Comparison of ENCODE assay signal across 8 mouse cellular contexts in the genomic region with DNA sequence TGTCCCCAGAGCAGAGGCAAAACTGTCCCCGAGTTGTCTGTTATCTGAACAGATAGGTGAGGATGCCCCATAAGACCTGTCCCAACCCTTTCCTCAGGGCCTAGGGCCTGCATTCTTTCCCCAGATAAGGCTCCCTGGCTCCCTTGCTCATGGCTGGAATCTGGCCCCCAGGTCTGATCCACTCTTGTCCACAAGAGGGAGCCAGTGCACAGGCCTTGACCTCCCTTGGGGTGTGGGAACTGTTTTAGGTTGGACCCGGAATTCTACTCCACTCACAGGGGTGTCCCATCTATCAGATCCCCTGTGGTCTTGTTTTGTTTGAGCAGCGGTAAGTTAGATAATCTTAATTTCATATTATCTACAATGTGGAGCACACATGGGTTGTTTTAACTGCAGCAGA. TPM values are rescaled to one million over a fixed set of nuclear protein-coding genes. Genes with fewer than 3 reads are reported as not detected.
A peak's percentile ranks its signal among the peaks of the same experiment; 100 is the strongest.
DNase-seq lines count a peak whose midpoint lies in the region; ATAC-seq and TF ChIP-seq lines count a peak whose summit lies in the region.

No protein-coding gene starts in this region.

- peaks cover 21% of the 10 kb centered on the region for H3K4me1 ChIP-seq in kidney, embryonic 16.5 days (ENCODE audit: insufficient read depth, low read length)
- 0 out of 2 replicates have a peak, but pooled peaks cover 5% of the 10 kb centered on the region for H3K4me1 ChIP-seq in intestine, embryonic 16.5 days (ENCODE audit: control insufficient read depth, insufficient read depth, low read length)
- H3K4me1 ChIP-seq in limb, embryonic 10.5 days: peaks cover 22% of the 10 kb centered on the region
- peaks cover 22% of the 10 kb centered on the region for H3K4me1 ChIP-seq in midbrain, embryonic 15.5 days
- H3K4me1 ChIP-seq in spleen, adult 2 months (ENCODE audit: control insufficient read depth, insufficient read depth, insufficient read length): no peaks in the 10 kb centered on the region

- DNase-seq in kidney, adult 18-20 months: peak; percentile 77
- DNase-seq in gastrocnemius, postnatal 10 days: peak; percentile 78
- DNase-seq in limb, embryonic 10.5 days (ENCODE audit: low spot score): peak; percentile 86
- DNase-seq in spleen, adult 2 months (ENCODE audit: low read depth in 1 of 2, low spot score in 2 of 2): peak in 1 of 2 experiments; percentile 47

- H3K9ac ChIP-seq in kidney, embryonic 16.5 days (replicated peaks; ENCODE audit: low read length): no peak overlapping the region
- no peak overlapping the region for H3K9ac ChIP-seq in intestine, embryonic 16.5 days (ENCODE audit: low read depth, low read length)
- no peak overlapping the region for H3K9ac ChIP-seq in midbrain, embryonic 15.5 days

- no peak overlapping the region for H3K4me2 ChIP-seq in kidney, embryonic 16.5 days (replicated peaks; ENCODE audit: low read depth, low read length)
- H3K4me2 ChIP-seq in intestine, embryonic 16.5 days (ENCODE audit: low read depth, low read length): no peak overlapping the region
- H3K4me2 ChIP-seq in midbrain, embryonic 15.5 days: no peak overlapping the region

- peak; percentile 71; the same call in 1 of the 2 replicates for TF ChIP-seq CTCF in spleen, adult 2 months (IDR thresholded peaks at IDR 0.05; ENCODE audit: extremely low read depth, insufficient read depth, insufficient read length, insufficient replicate concordance)

- TF ChIP-seq POLR2A in spleen, adult 2 months (IDR thresholded peaks at IDR 0.05; ENCODE audit: low read depth, low read length): no peak

- 23% methylated on average over 3 of the region's 3 CpGs for WGBS in kidney, embryonic 16.5 days
- whole genome bisulfite sequencing in intestine, embryonic 16.5 days: 15% methylated on average over 3 of the region's 3 CpGs
- WGBS in limb, embryonic 10.5 days: 15% methylated on average over 3 of the region's 3 CpGs
- 12% methylated on average over 3 of the region's 3 CpGs for WGBS in midbrain, embryonic 15.5 days
- 26% methylated on average over 3 of the region's 3 CpGs for WGBS in spleen, adult 2 months

- ATAC-seq in kidney, embryonic 16.5 days (ENCODE audit: low FRiP score, low TSS enrichment): no peak
- ATAC-seq in common myeloid progenitor, adult 5-6 weeks (replicated peaks; ENCODE audit: low read depth, poor library complexity, severe bottlenecking): peak; percentile 84
- ATAC-seq in intestine, embryonic 16.5 days: peak; percentile 56; the same call in 1 of the 2 replicates
- 0 out of 2 replicates have a peak, but pooled peaks have one; percentile 34 for ATAC-seq in midbrain, embryonic 15.5 days (replicated peaks)

- H3K9me3 ChIP-seq in kidney, embryonic 16.5 days (ENCODE audit: low read length): no peaks in the 10 kb centered on the region
- H3K9me3 ChIP-seq in intestine, embryonic 16.5 days (ENCODE audit: control insufficient read depth, low read length): no peaks in the 10 kb centered on the region
- H3K9me3 ChIP-seq in limb, embryonic 10.5 days (replicated peaks): no peaks in the 10 kb centered on the region
- H3K9me3 ChIP-seq in midbrain, embryonic 15.5 days: no peaks in the 10 kb centered on the region

- no peaks in the 10 kb centered on the region for H3K36me3 ChIP-seq in kidney, embryonic 16.5 days (ENCODE audit: insufficient read depth, low read length)
- H3K36me3 ChIP-seq in intestine, embryonic 16.5 days (ENCODE audit: control insufficient read depth, insufficient read depth, low read length): no peaks in the 10 kb centered on the region
- no peaks in the 10 kb centered on the region for H3K36me3 ChIP-seq in limb, embryonic 10.5 days
- H3K36me3 ChIP-seq in midbrain, embryonic 15.5 days (replicated peaks): no peaks in the 10 kb centered on the region
- H3K36me3 ChIP-seq in spleen, adult 2 months (ENCODE audit: control insufficient read depth, insufficient read depth, low read length): no peaks in the 10 kb centered on the region

- H3K27ac ChIP-seq in kidney, embryonic 16.5 days (ENCODE audit: low read length): no peak overlapping the region
- no peak overlapping the region for H3K27ac ChIP-seq in intestine, embryonic 16.5 days (ENCODE audit: low read length)
- H3K27ac ChIP-seq in limb, embryonic 10.5 days: no peak overlapping the region
- no peak overlapping the region for H3K27ac ChIP-seq in midbrain, embryonic 15.5 days
- no peak overlapping the region for H3K27ac ChIP-seq in spleen, adult 2 months (ENCODE audit: insufficient read depth, low read length)

- no peak overlapping the region for H3K4me3 ChIP-seq in kidney, embryonic 16.5 days (ENCODE audit: low read length)
- no peak overlapping the region for H3K4me3 ChIP-seq in intestine, embryonic 16.5 days (ENCODE audit: low read length)
- no peak overlapping the region for H3K4me3 ChIP-seq in limb, embryonic 10.5 days
- no peak overlapping the region for H3K4me3 ChIP-seq in midbrain, embryonic 15.5 days
- H3K4me3 ChIP-seq in spleen, adult 2 months (ENCODE audit: extremely low read depth, insufficient read depth, insufficient read length): no peak overlapping the region

- H3K27me3 ChIP-seq in kidney, embryonic 16.5 days (ENCODE audit: insufficient read depth, low read length): peaks cover 4% of the 10 kb centered on the region; the same call in 1 of the 2 replicates
- no peaks in the 10 kb centered on the region; the same call in 1 of the 2 replicates for H3K27me3 ChIP-seq in intestine, embryonic 16.5 days (replicated peaks; ENCODE audit: control insufficient read depth, insufficient read depth, low read length)
- peaks cover 33% of the 10 kb centered on the region for H3K27me3 ChIP-seq in limb, embryonic 10.5 days (ENCODE audit: low read depth, poor library complexity, severe bottlenecking)
- peaks cover 18% of the 10 kb centered on the region; the same call in 1 of the 2 replicates for H3K27me3 ChIP-seq in midbrain, embryonic 15.5 days (replicated peaks)
- no peaks in the 10 kb centered on the region for H3K27me3 ChIP-seq in spleen, adult 2 months (ENCODE audit: control insufficient read depth, insufficient read depth, low read length)

RNA-seq across cellular contexts. Expression of a gene that starts 35.1 kb away (rescaled TPM):
- polyA plus RNA-seq in kidney, embryonic 16.5 days (2015; fragmentation: Nextera tagmentation; extraction: Ambion mirVana): 12.3 and 13.8 TPM in 2 replicates
- total RNA-seq in common myeloid progenitor, adult 5-6 weeks (2017): not detected in 2 replicates
- not detected for total RNA-seq in gastrocnemius, postnatal 10 days (2021)
- 14.3 and 16.3 TPM in 2 replicates for polyA plus RNA-seq in intestine, embryonic 16.5 days (2015; fragmentation: Nextera tagmentation; extraction: Ambion mirVana)
- polyA plus RNA-seq in limb, embryonic 10.5 days (2016; fragmentation: Nextera tagmentation; extraction: Ambion mirVana): 3.5 and 4.1 TPM in 2 replicates
- polyA plus RNA-seq in midbrain, embryonic 15.5 days (2015; fragmentation: Nextera tagmentation; extraction: Ambion mirVana): 0.59 and 0.73 TPM in 2 replicates
- polyA plus RNA-seq in spleen, adult 2 months (2012; rRNA removed): 0.72 and 1.00 TPM in 2 replicates
